Mouse (Mus musculus) forebrain, embryonic 15.5 days (tissue): ENCODE data around the gene Nr1h3. TPM values are rescaled to one million over a fixed set of nuclear protein-coding genes. Genes with fewer than 3 reads are reported as not detected.
"Not testable (repeated sequence)": the region's sequence is repeated elsewhere in the genome, so short reads cannot be mapped to it uniquely, and the experiment has no call there.

ENCODE experiments used
- ATAC-seq: fragments of 200-750 bp; cut with Nextera tagmentation; replicated peaks from 2 replicates; pipeline ENCODE4 v1.8.0; 2017; ENCODE audit warnings: mild to moderate bottlenecking, moderate TSS enrichment, moderate library complexity
- H3K27ac ChIP-seq: fragments of 300-500 bp; sonication (generic); replicated peaks from 2 replicates; pipeline ENCODE4 v1.5.1; 2015; ENCODE audit warnings: mild to moderate bottlenecking, inconsistent platforms
- H3K27me3 ChIP-seq: fragments of 300-500 bp; sonication (generic); 2 replicates; pipeline ENCODE4 v1.6.1; 2015; ENCODE audit warnings: inconsistent platforms
- H3K36me3 ChIP-seq: fragments of 300-500 bp; sonication (generic); 2 replicates; pipeline ENCODE4 v1.6.1; 2015; ENCODE audit warnings: mild to moderate bottlenecking, inconsistent platforms
- H3K4me1 ChIP-seq: fragments of 300-500 bp; sonication (generic); 2 replicates; pipeline ENCODE4 v1.6.1; 2015; ENCODE audit warnings: inconsistent platforms
- H3K4me2 ChIP-seq: fragments of 300-500 bp; sonication (generic); replicated peaks from 2 replicates; pipeline ENCODE4 v1.6.1; 2015; ENCODE audit warnings: mild to moderate bottlenecking, inconsistent platforms
- H3K4me3 ChIP-seq: fragments of 300-500 bp; sonication (generic); 2 replicates; pipeline ENCODE4 v1.5.1; 2015; ENCODE audit warnings: mild to moderate bottlenecking, inconsistent platforms
- H3K9ac ChIP-seq: fragments of 300-500 bp; sonication (generic); replicated peaks from 2 replicates; pipeline ENCODE4 v1.6.1; 2015; ENCODE audit warnings: mild to moderate bottlenecking, inconsistent platforms
- H3K9me3 ChIP-seq: fragments of 300-500 bp; sonication (generic); 2 replicates; pipeline ENCODE4 v1.6.1; 2016; ENCODE audit warnings: inconsistent platforms
- WGBS: fragments of 180-500 bp; shearing (Covaris S2); methylation state at CpG from one replicate; pipeline ENCODE4 v1.1.7; 2015; ENCODE audit warnings: mixed read lengths; 5-methylcytosine and 5-hydroxymethylcytosine counted together
- polyA plus RNA-seq: library from polyadenylated mRNA; unstranded; fragments of >200 nt; fragmentation: Nextera tagmentation; extraction: Ambion mirVana; gene quantifications from 2 replicates; pipeline ENCODE4 v1.2.1, GENCODE M21; 2015

Gene Nr1h3
- 2.0 and 2.8 TPM in 2 replicates for polyA plus RNA-seq

DNA sequence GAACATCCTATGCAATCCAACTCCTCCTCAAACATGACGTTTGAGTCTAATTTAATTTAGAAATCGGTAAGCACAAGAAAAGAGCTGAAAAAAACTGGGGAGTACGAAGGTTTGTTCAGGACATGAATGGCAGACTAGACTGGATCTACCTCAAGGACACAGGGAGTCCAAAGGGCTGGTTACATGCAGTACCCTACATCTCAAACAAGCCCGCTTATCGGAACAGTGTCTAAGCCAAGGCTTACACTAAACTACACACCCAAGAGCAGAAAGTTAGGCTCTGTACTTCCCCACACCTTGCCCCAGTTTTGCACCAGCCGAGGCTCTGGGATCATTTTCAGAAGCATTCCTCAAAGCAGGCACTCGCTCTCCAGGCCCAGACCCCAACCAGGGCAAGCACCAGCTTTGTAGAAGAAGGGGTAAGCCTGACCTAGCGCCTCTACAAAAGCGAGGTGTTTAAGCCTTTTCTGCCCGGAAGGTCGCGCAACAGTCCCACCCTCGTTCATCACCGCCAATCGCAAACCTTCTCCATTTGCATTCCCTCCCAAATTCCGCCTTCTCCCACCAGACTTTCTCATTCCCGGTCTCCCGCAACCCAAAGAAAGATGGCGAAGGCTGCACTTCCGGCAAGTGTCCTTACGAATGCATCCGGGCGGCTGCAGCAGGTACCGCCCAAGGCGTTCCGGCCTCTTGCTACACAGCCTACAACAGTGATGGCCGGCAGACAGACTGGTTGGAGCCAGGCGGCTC lies at the start of gene Nr1h3, which contains the start of gene Acp2:
TSS of gene Nr1h3 (minus strand) at position 613 of the 750 bp plus-strand sequence.
TSS of gene Acp2 (plus strand) at position 664 of the 750 bp plus-strand sequence.
- Histone ChIP-seq H3K4me3 (peak within 1 kb of the TSS; percentile 74), H3K36me3 (peaks cover 25% of the 10 kb centered on the region), H3K9me3 (no peaks in the 10 kb centered on the region), H3K27ac (peak within 1 kb of the TSS; percentile 89), H3K4me2 (peak within 1 kb of the TSS; percentile 67), H3K9ac (peak within 1 kb of the TSS; percentile 86), H3K4me1 (peaks cover 30% of the 10 kb centered on the region), H3K27me3 (no peaks in the 10 kb centered on the region)
- 4% methylated on average over 28 of the region's 28 CpGs for WGBS
- peak; percentile 98 for ATAC-seq

DNA sequence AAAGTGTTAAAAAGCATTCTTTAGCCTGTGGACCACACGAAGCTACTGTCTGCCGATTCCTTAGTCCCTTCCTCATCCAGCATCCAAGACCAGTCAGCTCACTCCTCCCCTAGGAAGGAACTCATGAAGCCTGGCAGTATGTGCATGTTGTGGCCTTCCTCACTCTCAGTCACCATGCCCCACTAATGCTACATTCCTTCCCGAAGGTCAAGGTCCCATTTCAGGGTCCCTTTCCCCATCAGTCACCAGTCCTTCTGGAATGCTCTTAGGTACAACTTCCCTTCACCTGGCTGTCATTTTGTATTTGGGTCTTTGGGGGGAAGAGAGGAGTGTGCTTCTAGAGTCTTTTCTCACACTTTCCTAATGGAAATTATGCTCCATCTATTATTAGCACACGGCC lies 49.4 kb upstream of the Nr1h3 start:
- 74% methylated on average over 4 of the region's 4 CpGs for WGBS
- H3K9ac ChIP-seq, result no peak overlapping the region

GRCm38 (mm10) chr2:91248366-91248765 lies 45.7 kb upstream of the Nr1h3 start:
- Histone ChIP-seq H3K36me3 (no peaks in the 10 kb centered on the region), H3K27ac (no peak overlapping the region), H3K4me2 (no peak overlapping the region), H3K4me3 (no peak overlapping the region), H3K9me3 (no peaks in the 10 kb centered on the region), H3K27me3 (peaks cover 5% of the 10 kb centered on the region; the same call in 1 of the 2 replicates), H3K4me1 (no peaks in the 10 kb centered on the region), H3K9ac (no peak overlapping the region)
- ATAC-seq, result no peak
- WGBS, result 87% methylated on average over 4 of the region's 4 CpGs

More for the DNA sequence above, 49.4 kb upstream of the Nr1h3 start:
- peaks cover 23% of the 10 kb centered on the region for H3K4me1 ChIP-seq
- H3K27ac ChIP-seq, result no peak overlapping the region
- no peaks in the 10 kb centered on the region for H3K9me3 ChIP-seq
- no peak overlapping the region for H3K4me3 ChIP-seq
- H3K36me3 ChIP-seq, result no peaks in the 10 kb centered on the region
- no peak overlapping the region for H3K4me2 ChIP-seq
- no peak for ATAC-seq
- H3K27me3 ChIP-seq, result peaks cover 16% of the 10 kb centered on the region; the same call in 1 of the 2 replicates

GRCm38 (mm10) chr2:91244557-91245228 lies 42.1 kb upstream of the Nr1h3 start:
- Histone ChIP-seq H3K36me3 (no peaks in the 10 kb centered on the region), H3K4me1 (no peaks in the 10 kb centered on the region), H3K9me3 (no peaks in the 10 kb centered on the region), H3K4me3 (no peak overlapping the region), H3K27ac (no peak overlapping the region), H3K9ac (no peak overlapping the region), H3K4me2 (no peak overlapping the region), H3K27me3 (no peaks in the 10 kb centered on the region)
- no peak for ATAC-seq
- WGBS, result 85% methylated on average over 5 of the region's 5 CpGs

DNA sequence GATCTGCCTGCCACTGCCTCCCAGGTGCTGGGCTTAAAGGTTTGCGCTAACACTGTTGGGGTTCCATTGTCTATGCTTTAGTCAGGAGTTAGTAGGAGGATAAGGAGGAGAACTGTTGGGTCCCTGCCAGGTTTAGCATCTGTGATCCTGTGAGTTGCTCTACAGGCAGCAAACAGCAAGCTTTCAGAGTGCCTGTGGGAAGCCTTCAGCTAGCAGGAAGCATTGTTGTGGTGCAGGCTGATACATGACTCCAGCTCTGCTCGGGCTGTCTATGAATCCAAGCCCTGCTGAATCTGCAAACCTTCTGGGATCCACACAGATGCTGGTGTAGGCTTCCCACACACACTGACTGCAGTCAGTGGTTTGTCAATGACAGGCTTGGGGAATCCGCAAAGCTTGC lies 40.8 kb upstream of the Nr1h3 start:
- 49% methylated on average over 3 of the region's 3 CpGs for WGBS
- H3K36me3 ChIP-seq, result no peaks in the 10 kb centered on the region
- no peak for ATAC-seq

GRCm38 (mm10) chr2:91242547-91242946 lies 39.9 kb upstream of the Nr1h3 start:
- 82% methylated on average over 5 of the region's 5 CpGs for WGBS
- peaks cover 4% of the 10 kb centered on the region for H3K4me1 ChIP-seq
- H3K27me3 ChIP-seq, result no peaks in the 10 kb centered on the region
- H3K4me3 ChIP-seq, result no peak overlapping the region
- H3K36me3 ChIP-seq, result no peaks in the 10 kb centered on the region
- no peak overlapping the region for H3K9ac ChIP-seq
- no peak for ATAC-seq
- no peak overlapping the region for H3K27ac ChIP-seq
- H3K4me2 ChIP-seq, result no peak overlapping the region
- H3K9me3 ChIP-seq, result no peaks in the 10 kb centered on the region

More for the DNA sequence above, 40.8 kb upstream of the Nr1h3 start:
- Histone ChIP-seq H3K4me1 (no peaks in the 10 kb centered on the region; the same call in 1 of the 2 replicates), H3K4me3 (no peak overlapping the region), H3K9me3 (no peaks in the 10 kb centered on the region), H3K4me2 (no peak overlapping the region), H3K27me3 (no peaks in the 10 kb centered on the region), H3K9ac (no peak overlapping the region), H3K27ac (no peak overlapping the region)

DNA sequence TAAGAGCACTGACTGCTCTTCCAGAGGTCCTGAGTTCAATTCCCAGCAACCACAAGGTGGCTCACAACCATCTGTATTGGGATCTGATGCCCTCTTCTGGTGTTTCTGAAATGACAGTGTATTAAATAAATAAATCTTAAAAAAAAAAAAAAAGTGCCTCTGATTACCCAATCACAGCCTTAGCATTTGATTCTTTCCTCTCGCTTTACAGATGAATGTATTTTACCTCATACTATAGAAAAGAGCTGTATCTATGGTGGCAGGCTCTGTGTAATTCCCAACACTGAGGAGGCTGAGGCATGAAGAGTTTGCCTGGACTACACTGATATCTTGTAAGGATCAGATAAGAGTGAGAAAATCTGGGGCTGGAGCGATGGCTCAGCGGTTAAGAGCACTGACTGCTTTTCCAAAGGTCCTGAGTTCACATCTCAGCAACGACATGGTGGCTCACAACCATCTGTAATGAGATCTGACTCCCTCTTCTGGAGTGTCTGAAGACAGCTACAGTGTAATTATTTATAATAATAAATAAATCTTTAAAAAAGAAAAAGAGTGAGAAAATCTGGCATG lies 35.0 kb upstream of the Nr1h3 start:
- 18% methylated on average over 4 of the region's 4 CpGs for WGBS
- peaks cover 11% of the 10 kb centered on the region for H3K4me1 ChIP-seq
- H3K27ac ChIP-seq, result peak overlapping the region; percentile 93
- H3K27me3 ChIP-seq, H3K36me3 ChIP-seq, H3K9me3 ChIP-seq: not testable (repeated sequence)
- peak overlapping the region; percentile 61 for H3K9ac ChIP-seq
- ATAC-seq, result peak; percentile 58
- H3K4me3 ChIP-seq, result peak overlapping the region; percentile 52
- peak overlapping the region; percentile 76 for H3K4me2 ChIP-seq

DNA sequence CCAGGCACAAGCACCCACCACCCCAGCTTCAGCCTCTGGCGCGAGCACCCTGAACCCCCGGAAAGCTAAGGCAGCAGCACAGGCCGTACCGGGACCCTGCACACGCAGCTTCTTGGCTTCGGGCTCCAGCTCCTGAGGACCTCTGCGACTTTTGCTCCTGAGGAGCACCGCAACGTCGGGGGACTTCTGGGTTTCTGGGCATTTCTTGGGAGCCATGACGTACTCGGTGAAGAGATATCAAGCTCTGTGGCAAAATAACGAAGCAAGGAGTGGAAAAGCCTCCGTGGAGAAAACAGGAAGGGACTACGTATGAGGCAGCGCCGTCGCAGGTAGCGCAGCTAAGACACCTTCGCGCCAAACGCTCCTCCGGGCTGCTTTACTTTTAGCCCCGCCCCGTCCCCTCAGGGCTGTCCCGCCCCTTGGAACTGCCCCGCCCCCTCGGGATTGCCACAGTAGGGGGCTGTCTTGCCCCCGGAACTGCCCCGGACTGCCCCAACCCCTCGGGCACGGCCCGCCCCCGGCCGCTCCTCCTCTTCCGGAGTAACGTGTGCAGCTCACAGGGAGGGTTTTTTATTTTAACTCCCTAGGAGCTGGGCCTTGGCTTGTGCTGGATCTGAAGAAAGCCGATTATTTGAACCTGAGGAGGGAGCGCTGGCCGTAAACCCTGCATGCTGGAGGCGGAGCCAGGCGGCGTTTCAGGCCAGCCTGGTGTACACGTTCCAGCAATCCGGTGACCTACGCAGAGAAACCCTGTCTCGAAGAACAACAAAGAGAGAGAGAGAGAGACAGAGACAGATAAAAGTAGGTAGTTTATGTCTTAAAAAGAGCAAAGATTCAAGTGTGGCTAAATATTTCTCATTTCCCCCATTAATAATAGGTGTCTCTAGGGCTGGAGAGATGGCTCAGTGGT lies 34.2 kb upstream of the Nr1h3 start, which contains the start of gene Ddb2:
TSS of gene Ddb2 (minus strand) at position 382 of the 910 bp plus-strand sequence.
- Histone ChIP-seq H3K9ac (peak within 1 kb of the TSS; percentile 61), H3K27ac (peak within 1 kb of the TSS; percentile 93), H3K36me3 (peaks cover 4% of the 10 kb centered on the region; the same call in 1 of the 2 replicates), H3K4me2 (peak within 1 kb of the TSS; percentile 76), H3K4me1 (peaks cover 11% of the 10 kb centered on the region), H3K9me3 (no peaks in the 10 kb centered on the region), H3K27me3 (no peaks in the 10 kb centered on the region), H3K4me3 (peak within 1 kb of the TSS; percentile 52)
- peak; percentile 99 for ATAC-seq
- under 1% methylated on average over 48 of the region's 48 CpGs for WGBS

DNA sequence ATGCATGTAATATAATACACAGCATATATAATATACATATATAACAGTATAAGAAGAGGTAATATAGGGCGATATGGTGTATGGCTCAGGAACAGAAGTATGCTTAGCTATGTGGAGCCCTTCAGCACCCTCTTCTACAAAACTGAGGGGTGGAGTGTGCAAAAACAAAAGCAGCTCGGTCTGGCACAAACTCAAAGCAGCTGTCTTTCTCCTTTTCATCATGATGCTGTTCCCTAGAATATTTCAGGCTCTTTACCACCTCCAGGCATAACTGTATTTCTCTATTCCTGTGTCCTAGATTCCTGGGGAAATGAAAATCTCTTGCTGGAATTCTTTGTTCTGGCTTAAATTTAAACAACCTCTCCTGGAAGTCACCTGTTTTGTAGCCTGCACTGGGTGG lies 27.1 kb upstream of the Nr1h3 start:
- H3K9ac ChIP-seq, result no peak overlapping the region
- H3K27ac ChIP-seq, result no peak overlapping the region
- H3K4me1 ChIP-seq, result no peaks in the 10 kb centered on the region
- no peak overlapping the region for H3K4me2 ChIP-seq
- no peak for ATAC-seq
- H3K9me3 ChIP-seq, result no peaks in the 10 kb centered on the region
- no peak overlapping the region for H3K4me3 ChIP-seq
- peaks cover 4% of the 10 kb centered on the region; the same call in 1 of the 2 replicates for H3K36me3 ChIP-seq
- WGBS, result 84% methylated on average over 2 of the region's 2 CpGs
- H3K27me3 ChIP-seq, result no peaks in the 10 kb centered on the region

DNA sequence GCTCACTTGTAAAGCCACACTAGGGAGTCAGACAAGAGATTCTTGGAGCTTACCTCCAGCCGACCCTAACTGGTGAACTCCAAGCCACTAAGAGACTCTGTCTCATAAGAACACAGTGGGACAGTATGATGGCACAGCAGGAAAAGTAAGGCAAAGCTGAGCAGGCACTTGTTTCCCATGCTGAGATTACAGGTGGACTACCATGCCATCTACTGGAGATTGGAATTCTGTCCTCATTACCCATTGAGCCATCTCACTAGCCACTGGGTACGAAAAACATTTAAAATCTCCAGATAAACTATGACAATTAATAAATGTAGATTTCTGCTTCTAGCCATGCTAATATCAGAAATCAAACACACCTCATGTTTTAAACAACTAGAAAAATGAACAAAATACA lies 21.0 kb upstream of the Nr1h3 start:
- Histone ChIP-seq H3K4me3 (no peak overlapping the region), H3K9me3 (no peaks in the 10 kb centered on the region), H3K27me3 (no peaks in the 10 kb centered on the region), H3K4me1 (no peaks in the 10 kb centered on the region), H3K36me3 (no peaks in the 10 kb centered on the region), H3K9ac (no peak overlapping the region), H3K4me2 (no peak overlapping the region), H3K27ac (no peak overlapping the region)
- 78% methylated on average over 2 of the region's 2 CpGs for WGBS
- no peak for ATAC-seq

DNA sequence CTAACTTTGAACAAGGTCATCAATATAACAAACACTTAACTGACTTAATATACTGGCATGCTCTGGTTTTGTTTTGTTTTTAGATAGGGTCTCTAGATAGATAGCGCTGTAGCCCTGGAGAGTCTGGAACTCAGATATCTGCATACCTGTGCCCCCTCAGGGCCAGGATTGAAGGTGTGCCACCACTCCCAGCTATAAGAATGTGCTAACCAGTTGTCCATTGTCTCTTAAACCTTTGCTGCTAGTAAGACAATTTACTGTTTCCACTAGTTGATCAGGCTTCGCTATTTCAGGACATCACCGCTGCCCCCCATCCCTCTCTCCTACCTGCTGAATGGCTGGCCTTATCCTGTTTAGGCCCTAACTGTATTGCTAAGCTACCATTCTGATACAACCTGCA lies 17.9 kb upstream of the Nr1h3 start:
- H3K27me3 ChIP-seq, result no peaks in the 10 kb centered on the region
- no peak overlapping the region for H3K9ac ChIP-seq
- no peak overlapping the region for H3K4me2 ChIP-seq
- H3K36me3 ChIP-seq, result peaks cover 7% of the 10 kb centered on the region; the same call in 1 of the 2 replicates
- ATAC-seq, result no peak
- 98% methylated on average over 3 of the region's 3 CpGs for WGBS
- no peaks in the 10 kb centered on the region for H3K9me3 ChIP-seq
- H3K4me3 ChIP-seq, result no peak overlapping the region
- 0 out of 2 replicates have a peak, but pooled peaks cover 5% of the 10 kb centered on the region for H3K4me1 ChIP-seq
- no peak overlapping the region for H3K27ac ChIP-seq
